Mouse (Mus musculus): ENCODE data around the gene Nfatc2.

- TF ChIP-seq EP300 (IDR thresholded peaks at IDR 0.05; ENCODE audit: insufficient read depth, low read depth, low read length) (no peak), CTCF (IDR thresholded peaks at IDR 0.05; ENCODE audit: low read depth, low read length) (no peak)
These were observed 121.5 kb downstream of the Nfatc2 start for GRCm38 (mm10) chr2:168479930-168480329.

All from ES-Bruce4 (cell line).